Mouse (Mus musculus): ENCODE results near the gene Ubtd2. TPM values are rescaled to one million over a fixed set of nuclear protein-coding genes. Genes with fewer than 3 reads are reported as not detected.
A peak's percentile ranks its signal among the peaks of the same experiment; 100 is the strongest.

Ubtd2 gene
- polyA plus RNA-seq, 1 experiment from 2014 or later: 91.4 TPM

GRCm38 (mm10) chr11:32532765-32533481 lies 77.8 kb downstream of the Ubtd2 start, which contains the start of gene Stk10:
Gene Stk10 (plus strand): TSS chr11:32533305.
- peak; percentile 87 for ATAC-seq (ENCODE audit: insufficient number of reproducible peaks, low FRiP score, low TSS enrichment, low read depth)
- WGBS: under 1% methylated on average over 69 of the region's 82 CpGs
- Histone ChIP-seq H3K27ac (replicated peaks; ENCODE audit: low read depth, low read length) (no peak within 1 kb of the TSS), H3K4me1 (ENCODE audit: control insufficient read depth, insufficient read depth, low read length) (0 out of 2 replicates have a peak, but pooled peaks cover 7% of the 10 kb centered on the region), H3K4me2 (ENCODE audit: low read depth, severe bottlenecking) (peak within 1 kb of the TSS; percentile 93), H3K27me3 (ENCODE audit: control insufficient read depth, insufficient read depth, low read length) (peaks cover 5% of the 10 kb centered on the region; the same call in 1 of the 2 replicates), H3K4me3 (ENCODE audit: low read depth, low read length) (peak within 1 kb of the TSS; percentile 67), H3K9me3 (ENCODE audit: control insufficient read depth, low read length) (no peaks in the 10 kb centered on the region), H3K9ac (ENCODE audit: low read length) (peak within 1 kb of the TSS; percentile 56), H3K36me3 (ENCODE audit: control insufficient read depth, insufficient read depth, low read length) (no peaks in the 10 kb centered on the region)
- DNase-seq (ENCODE audit: low spot score): peak; percentile 88

GRCm38 (mm10) chr11:32533482-32534261 lies 78.5 kb downstream of the Ubtd2 start:
- H3K4me2 ChIP-seq (ENCODE audit: low read depth, severe bottlenecking): peak overlapping the region; percentile 93
- peak overlapping the region; percentile 67 for H3K4me3 ChIP-seq (ENCODE audit: low read depth, low read length)
- no peak overlapping the region for H3K27ac ChIP-seq (replicated peaks; ENCODE audit: low read depth, low read length)
- H3K9ac ChIP-seq (ENCODE audit: low read length): peak overlapping the region; percentile 52
- peak; percentile 41 for ATAC-seq (ENCODE audit: insufficient number of reproducible peaks, low FRiP score, low TSS enrichment, low read depth)
- no peaks in the 10 kb centered on the region for H3K9me3 ChIP-seq (ENCODE audit: control insufficient read depth, low read length)
- H3K36me3 ChIP-seq (ENCODE audit: control insufficient read depth, insufficient read depth, low read length): no peaks in the 10 kb centered on the region
- H3K27me3 ChIP-seq (ENCODE audit: control insufficient read depth, insufficient read depth, low read length): peaks cover 5% of the 10 kb centered on the region; the same call in 1 of the 2 replicates
- under 1% methylated on average over 24 of the region's 24 CpGs for WGBS
- 0 out of 2 replicates have a peak, but pooled peaks cover 7% of the 10 kb centered on the region for H3K4me1 ChIP-seq (ENCODE audit: control insufficient read depth, insufficient read depth, low read length)
- DNase-seq (ENCODE audit: low spot score): peak; percentile 43

GRCm38 (mm10) chr11:32534453-32535075 lies 79.4 kb downstream of the Ubtd2 start:
- no peaks in the 10 kb centered on the region for H3K36me3 ChIP-seq (ENCODE audit: control insufficient read depth, insufficient read depth, low read length)
- DNase-seq (ENCODE audit: low spot score) (no peak), ATAC-seq (ENCODE audit: insufficient number of reproducible peaks, low FRiP score, low TSS enrichment, low read depth) (no peak)
- peak overlapping the region; percentile 93; the same call in 1 of the 2 replicates for H3K4me2 ChIP-seq (ENCODE audit: low read depth, severe bottlenecking)
- no peak overlapping the region for H3K27ac ChIP-seq (replicated peaks; ENCODE audit: low read depth, low read length)
- 74% methylated on average over 7 of the region's 7 CpGs for WGBS
- H3K9me3 ChIP-seq (ENCODE audit: control insufficient read depth, low read length): no peaks in the 10 kb centered on the region
- H3K9ac ChIP-seq (ENCODE audit: low read length): no peak overlapping the region
- H3K4me3 ChIP-seq (ENCODE audit: low read depth, low read length): no peak overlapping the region
- H3K27me3 ChIP-seq (ENCODE audit: control insufficient read depth, insufficient read depth, low read length): peaks cover 5% of the 10 kb centered on the region; the same call in 1 of the 2 replicates
- H3K4me1 ChIP-seq (ENCODE audit: control insufficient read depth, insufficient read depth, low read length): 0 out of 2 replicates have a peak, but pooled peaks cover 7% of the 10 kb centered on the region

GRCm38 (mm10) chr11:32535646-32536045 lies 80.5 kb downstream of the Ubtd2 start:
- no peak overlapping the region for H3K4me2 ChIP-seq (ENCODE audit: low read depth, severe bottlenecking)
- H3K27me3 ChIP-seq (ENCODE audit: control insufficient read depth, insufficient read depth, low read length): peaks cover 5% of the 10 kb centered on the region; the same call in 1 of the 2 replicates
- H3K4me1 ChIP-seq (ENCODE audit: control insufficient read depth, insufficient read depth, low read length): 0 out of 2 replicates have a peak, but pooled peaks cover 7% of the 10 kb centered on the region
- no peak overlapping the region for H3K4me3 ChIP-seq (ENCODE audit: low read depth, low read length)
- no peaks in the 10 kb centered on the region for H3K9me3 ChIP-seq (ENCODE audit: control insufficient read depth, low read length)
- H3K27ac ChIP-seq (replicated peaks; ENCODE audit: low read depth, low read length): no peak overlapping the region
- DNase-seq (ENCODE audit: low spot score) (no peak), ATAC-seq (ENCODE audit: insufficient number of reproducible peaks, low FRiP score, low TSS enrichment, low read depth) (no peak)
- H3K36me3 ChIP-seq (ENCODE audit: control insufficient read depth, insufficient read depth, low read length): no peaks in the 10 kb centered on the region
- no peak overlapping the region for H3K9ac ChIP-seq (ENCODE audit: low read length)
- 94% methylated on average over 4 of the region's 4 CpGs for WGBS

- 66% methylated on average over 7 of the region's 7 CpGs for WGBS
- ATAC-seq (ENCODE audit: insufficient number of reproducible peaks, low FRiP score, low TSS enrichment, low read depth): no peak
- Histone ChIP-seq H3K4me1 (ENCODE audit: control insufficient read depth, insufficient read depth, low read length) (0 out of 2 replicates have a peak, but pooled peaks cover 7% of the 10 kb centered on the region), H3K4me2 (ENCODE audit: low read depth, severe bottlenecking) (no peak overlapping the region), H3K4me3 (ENCODE audit: low read depth, low read length) (no peak overlapping the region), H3K27me3 (ENCODE audit: control insufficient read depth, insufficient read depth, low read length) (peaks cover 5% of the 10 kb centered on the region; the same call in 1 of the 2 replicates), H3K27ac (replicated peaks; ENCODE audit: low read depth, low read length) (no peak overlapping the region), H3K9ac (ENCODE audit: low read length) (no peak overlapping the region), H3K36me3 (ENCODE audit: control insufficient read depth, insufficient read depth, low read length) (no peaks in the 10 kb centered on the region), H3K9me3 (ENCODE audit: control insufficient read depth, low read length) (no peaks in the 10 kb centered on the region)
- no peak for DNase-seq (ENCODE audit: low spot score)
These were observed 81.8 kb downstream of the Ubtd2 start for GRCm38 (mm10) chr11:32536954-32537353.

GRCm38 (mm10) chr11:32538435-32538834 lies 83.3 kb downstream of the Ubtd2 start:
- Histone ChIP-seq H3K4me3 (ENCODE audit: low read depth, low read length) (no peak overlapping the region), H3K27me3 (ENCODE audit: control insufficient read depth, insufficient read depth, low read length) (peaks cover 3% of the 10 kb centered on the region; the same call in 1 of the 2 replicates)

GRCm38 (mm10) chr11:32538846-32539245 lies 83.7 kb downstream of the Ubtd2 start:
- Histone ChIP-seq H3K9ac (ENCODE audit: low read length) (no peak overlapping the region), H3K4me2 (ENCODE audit: low read depth, severe bottlenecking) (no peak overlapping the region), H3K36me3 (ENCODE audit: control insufficient read depth, insufficient read depth, low read length) (no peaks in the 10 kb centered on the region), H3K4me3 (ENCODE audit: low read depth, low read length) (no peak overlapping the region), H3K4me1 (ENCODE audit: control insufficient read depth, insufficient read depth, low read length) (0 out of 2 replicates have a peak, but pooled peaks cover 3% of the 10 kb centered on the region), H3K27ac (replicated peaks; ENCODE audit: low read depth, low read length) (no peak overlapping the region), H3K9me3 (ENCODE audit: control insufficient read depth, low read length) (no peaks in the 10 kb centered on the region), H3K27me3 (ENCODE audit: control insufficient read depth, insufficient read depth, low read length) (no peaks in the 10 kb centered on the region)
- WGBS: 90% methylated on average over 4 of the region's 4 CpGs
- DNase-seq (ENCODE audit: low spot score) (no peak), ATAC-seq (ENCODE audit: insufficient number of reproducible peaks, low FRiP score, low TSS enrichment, low read depth) (no peak)

More at GRCm38 (mm10) chr11:32538435-32538834, 83.3 kb downstream of the Ubtd2 start:
- H3K4me1 ChIP-seq (ENCODE audit: control insufficient read depth, insufficient read depth, low read length): 0 out of 2 replicates have a peak, but pooled peaks cover 7% of the 10 kb centered on the region
- no peak for DNase-seq (ENCODE audit: low spot score)
- H3K9me3 ChIP-seq (ENCODE audit: control insufficient read depth, low read length): no peaks in the 10 kb centered on the region
- no peak overlapping the region for H3K27ac ChIP-seq (replicated peaks; ENCODE audit: low read depth, low read length)
- H3K9ac ChIP-seq (ENCODE audit: low read length): no peak overlapping the region
- WGBS: 79% methylated on average over 6 of the region's 6 CpGs
- no peak overlapping the region for H3K4me2 ChIP-seq (ENCODE audit: low read depth, severe bottlenecking)
- no peaks in the 10 kb centered on the region for H3K36me3 ChIP-seq (ENCODE audit: control insufficient read depth, insufficient read depth, low read length)
- no peak for ATAC-seq (ENCODE audit: insufficient number of reproducible peaks, low FRiP score, low TSS enrichment, low read depth)

- WGBS: 85% methylated on average over 7 of the region's 7 CpGs
- no peaks in the 10 kb centered on the region for H3K27me3 ChIP-seq (ENCODE audit: control insufficient read depth, insufficient read depth, low read length)
- H3K4me2 ChIP-seq (ENCODE audit: low read depth, severe bottlenecking): no peak overlapping the region
- ATAC-seq (ENCODE audit: insufficient number of reproducible peaks, low FRiP score, low TSS enrichment, low read depth) (no peak), DNase-seq (ENCODE audit: low spot score) (no peak)
- H3K4me3 ChIP-seq (ENCODE audit: low read depth, low read length): no peak overlapping the region
- H3K4me1 ChIP-seq (ENCODE audit: control insufficient read depth, insufficient read depth, low read length): no peaks in the 10 kb centered on the region
- H3K9me3 ChIP-seq (ENCODE audit: control insufficient read depth, low read length): no peaks in the 10 kb centered on the region
- H3K27ac ChIP-seq (replicated peaks; ENCODE audit: low read depth, low read length): no peak overlapping the region
- no peaks in the 10 kb centered on the region for H3K36me3 ChIP-seq (ENCODE audit: control insufficient read depth, insufficient read depth, low read length)
- no peak overlapping the region for H3K9ac ChIP-seq (ENCODE audit: low read length)
These were observed 84.5 kb downstream of the Ubtd2 start for GRCm38 (mm10) chr11:32539717-32540116.
